Mouse (Mus musculus): Measurements from ENCODE around the gene Mctp2. TPM values are rescaled to one million over a fixed set of nuclear protein-coding genes. Genes with fewer than 3 reads are reported as not detected.

The Mctp2 gene
- polyA plus RNA-seq, 1 experiment from 2014 or later = 1.5 TPM

GRCm38 (mm10) chr7:72104170-72104569, 202.2 kb downstream of the Mctp2 start:
- ATAC-seq (ENCODE audit: low read depth) = no peak
- 54% methylated on average over 6 of the region's 6 CpGs for WGBS

GRCm38 (mm10) chr7:72103654-72104053, 202.8 kb downstream of the Mctp2 start:
- no peaks in the 10 kb centered on the region for H3K36me3 ChIP-seq
- no peaks in the 10 kb centered on the region for H3K27me3 ChIP-seq
- H3K9ac ChIP-seq = no peak overlapping the region
- no peaks in the 10 kb centered on the region for H3K4me1 ChIP-seq (replicated peaks)
- no peaks in the 10 kb centered on the region for H3K9me3 ChIP-seq
- no peak overlapping the region for H3K27ac ChIP-seq (replicated peaks)
- no peak overlapping the region for H3K4me3 ChIP-seq
- H3K4me2 ChIP-seq = no peak overlapping the region
- ATAC-seq (ENCODE audit: low read depth) = no peak
- 78% methylated on average over 3 of the region's 3 CpGs for WGBS

More at GRCm38 (mm10) chr7:72104170-72104569, 202.2 kb downstream of the Mctp2 start:
- H3K27ac ChIP-seq (replicated peaks) = no peak overlapping the region
- no peaks in the 10 kb centered on the region for H3K9me3 ChIP-seq
- H3K4me1 ChIP-seq (replicated peaks) = no peaks in the 10 kb centered on the region
- H3K4me3 ChIP-seq = no peak overlapping the region
- no peak overlapping the region for H3K9ac ChIP-seq
- H3K36me3 ChIP-seq = no peaks in the 10 kb centered on the region
- H3K27me3 ChIP-seq = no peaks in the 10 kb centered on the region
- H3K4me2 ChIP-seq = no peak overlapping the region

GRCm38 (mm10) chr7:72100683-72101082, 205.7 kb downstream of the Mctp2 start:
- 39% methylated on average over 5 of the region's 5 CpGs for WGBS
- Histone ChIP-seq H3K9ac (no peak overlapping the region), H3K4me2 (no peak overlapping the region), H3K4me3 (no peak overlapping the region), H3K27ac (replicated peaks) (no peak overlapping the region), H3K36me3 (no peaks in the 10 kb centered on the region), H3K4me1 (replicated peaks) (no peaks in the 10 kb centered on the region), H3K27me3 (no peaks in the 10 kb centered on the region), H3K9me3 (no peaks in the 10 kb centered on the region)
- no peak for ATAC-seq (ENCODE audit: low read depth)

GRCm38 (mm10) chr7:72098603-72099002, 207.8 kb downstream of the Mctp2 start:
- Histone ChIP-seq H3K9ac (no peak overlapping the region), H3K9me3 (no peaks in the 10 kb centered on the region), H3K4me3 (no peak overlapping the region), H3K4me1 (replicated peaks) (no peaks in the 10 kb centered on the region), H3K4me2 (no peak overlapping the region), H3K36me3 (no peaks in the 10 kb centered on the region), H3K27me3 (no peaks in the 10 kb centered on the region), H3K27ac (replicated peaks) (no peak overlapping the region)
- 93% methylated on average over 6 of the region's 6 CpGs for WGBS
- no peak for ATAC-seq (ENCODE audit: low read depth)

- Histone ChIP-seq H3K4me3 (no peak overlapping the region), H3K36me3 (no peaks in the 10 kb centered on the region), H3K4me2 (no peak overlapping the region), H3K4me1 (replicated peaks) (no peaks in the 10 kb centered on the region), H3K27me3 (no peaks in the 10 kb centered on the region), H3K9ac (no peak overlapping the region), H3K27ac (replicated peaks) (no peak overlapping the region), H3K9me3 (no peaks in the 10 kb centered on the region)
- WGBS = 57% methylated on average over 1 of the region's 1 CpGs
- ATAC-seq (ENCODE audit: low read depth) = no peak
Measured at GRCm38 (mm10) chr7:72096973-72097372, 209.4 kb downstream of the Mctp2 start.

GRCm38 (mm10) chr7:72096433-72096832, 210.0 kb downstream of the Mctp2 start:
- Histone ChIP-seq H3K4me2 (no peak overlapping the region), H3K27me3 (no peaks in the 10 kb centered on the region), H3K9ac (no peak overlapping the region), H3K27ac (replicated peaks) (no peak overlapping the region), H3K36me3 (no peaks in the 10 kb centered on the region), H3K9me3 (no peaks in the 10 kb centered on the region), H3K4me3 (no peak overlapping the region), H3K4me1 (replicated peaks) (no peaks in the 10 kb centered on the region)
- 36% methylated on average over 3 of the region's 3 CpGs for WGBS
- ATAC-seq (ENCODE audit: low read depth) = no peak

GRCm38 (mm10) chr7:72089463-72090175, 216.8 kb downstream of the Mctp2 start:
- no peak overlapping the region for H3K4me3 ChIP-seq
- 69% methylated on average over 3 of the region's 3 CpGs for WGBS
- no peaks in the 10 kb centered on the region for H3K4me1 ChIP-seq (replicated peaks)
- H3K27ac ChIP-seq (replicated peaks) = no peak overlapping the region
- H3K36me3 ChIP-seq = no peaks in the 10 kb centered on the region
- H3K9me3 ChIP-seq = no peaks in the 10 kb centered on the region
- H3K9ac ChIP-seq = no peak overlapping the region
- ATAC-seq (ENCODE audit: low read depth) = no peak
- H3K4me2 ChIP-seq = no peak overlapping the region
- H3K27me3 ChIP-seq = no peaks in the 10 kb centered on the region

GRCm38 (mm10) chr7:72080705-72081104, 225.7 kb downstream of the Mctp2 start:
- Histone ChIP-seq H3K9ac (no peak overlapping the region), H3K27ac (replicated peaks) (no peak overlapping the region), H3K27me3 (no peaks in the 10 kb centered on the region), H3K4me3 (no peak overlapping the region), H3K9me3 (no peaks in the 10 kb centered on the region), H3K4me2 (no peak overlapping the region), H3K4me1 (replicated peaks) (no peaks in the 10 kb centered on the region), H3K36me3 (no peaks in the 10 kb centered on the region)
- no peak for ATAC-seq (ENCODE audit: low read depth)
- WGBS = 77% methylated on average over 1 of the region's 1 CpGs

- WGBS = 22% methylated on average over 5 of the region's 5 CpGs
- no peaks in the 10 kb centered on the region for H3K9me3 ChIP-seq
- no peak overlapping the region for H3K4me2 ChIP-seq
- H3K27ac ChIP-seq (replicated peaks) = no peak overlapping the region
- no peaks in the 10 kb centered on the region for H3K4me1 ChIP-seq (replicated peaks)
- no peak for ATAC-seq (ENCODE audit: low read depth)
- H3K4me3 ChIP-seq = no peak overlapping the region
- H3K36me3 ChIP-seq = no peaks in the 10 kb centered on the region
- no peaks in the 10 kb centered on the region for H3K27me3 ChIP-seq
- H3K9ac ChIP-seq = no peak overlapping the region
Measured at GRCm38 (mm10) chr7:72078896-72079295, 227.5 kb downstream of the Mctp2 start.

GRCm38 (mm10) chr7:72071418-72072184, 234.8 kb downstream of the Mctp2 start:
- H3K4me2 ChIP-seq = no peak overlapping the region
- 82% methylated on average over 13 of the region's 13 CpGs for WGBS
- no peak overlapping the region for H3K4me3 ChIP-seq
- H3K9ac ChIP-seq = no peak overlapping the region
- no peaks in the 10 kb centered on the region; the same call in 1 of the 2 replicates for H3K4me1 ChIP-seq (replicated peaks)
- no peaks in the 10 kb centered on the region for H3K36me3 ChIP-seq
- H3K27me3 ChIP-seq = no peaks in the 10 kb centered on the region
- no peak for ATAC-seq (ENCODE audit: low read depth)
- H3K27ac ChIP-seq (replicated peaks) = no peak overlapping the region
- no peaks in the 10 kb centered on the region for H3K9me3 ChIP-seq

GRCm38 (mm10) chr7:72068454-72068853, 238.0 kb downstream of the Mctp2 start:
- Histone ChIP-seq H3K9ac (no peak overlapping the region), H3K4me1 (replicated peaks) (no peaks in the 10 kb centered on the region; the same call in 1 of the 2 replicates), H3K4me3 (no peak overlapping the region), H3K4me2 (no peak overlapping the region), H3K27ac (replicated peaks) (no peak overlapping the region), H3K9me3 (no peaks in the 10 kb centered on the region), H3K36me3 (no peaks in the 10 kb centered on the region), H3K27me3 (no peaks in the 10 kb centered on the region)
- no peak for ATAC-seq (ENCODE audit: low read depth)
- 84% methylated on average over 2 of the region's 2 CpGs for WGBS

GRCm38 (mm10) chr7:72066352-72066751, 240.1 kb downstream of the Mctp2 start:
- 93% methylated on average over 2 of the region's 2 CpGs for WGBS
- Histone ChIP-seq H3K36me3 (no peaks in the 10 kb centered on the region), H3K4me3 (no peak overlapping the region), H3K4me1 (replicated peaks) (no peaks in the 10 kb centered on the region; the same call in 1 of the 2 replicates), H3K27me3 (no peaks in the 10 kb centered on the region), H3K4me2 (no peak overlapping the region), H3K27ac (replicated peaks) (no peak overlapping the region), H3K9ac (no peak overlapping the region), H3K9me3 (no peaks in the 10 kb centered on the region)
- ATAC-seq (ENCODE audit: low read depth) = no peak
